Mouse (Mus musculus) liver, postnatal 0 days (tissue): Measurements from ENCODE around the gene Reep6.

Source experiments
- CTCF ChIP-seq: sonication (generic); IDR thresholded peaks from 2 replicates; pipeline ENCODE4 v1.5.1; 2016; ENCODE audit warnings: antibody characterized with exemption, low read depth
- EP300 ChIP-seq: IDR thresholded peaks from 2 replicates; pipeline ENCODE4 v1.6.1; 2016; ENCODE audit warnings: antibody characterized with exemption, low read depth, mild to moderate bottlenecking

GRCm38 (mm10) chr10:80288657-80289056, 41.1 kb upstream of the Reep6 start:
- TF ChIP-seq CTCF, result peak; percentile 30; the same call in 1 of the 2 replicates
- no peak for TF ChIP-seq EP300
